In genomic region chr11:60250971-60251643, GRCm38 (mm10) we compare ENCODE assay signal across 9 mouse cellular contexts. TPM values are rescaled to one million over a fixed set of nuclear protein-coding genes. Genes with fewer than 3 reads are reported as not detected.
DNase-seq lines count a peak whose midpoint lies in the region; ATAC-seq and TF ChIP-seq lines count a peak whose summit lies in the region.
"Had no signal": no experiment of that assay in that cellular context is flagged by ENCODE, and none has a peak within 500 bp of the region (broad histone marks: within the 10 kb centered on the region; RNA-seq: fewer than 3 reads in every experiment).

No protein-coding gene starts in this region.

- H3K9ac ChIP-seq in intestine, embryonic 14.5 days (ENCODE audit: low read length), result no peak overlapping the region
- H3K9ac ChIP-seq in liver, embryonic 15.5 days, result no peak overlapping the region

- DNase-seq in left cerebral cortex, postnatal 4 days, result peak; percentile 63
- DNase-seq in left cerebral cortex, adult 8-10 months (ENCODE audit: low spot score in 2 of 2), result no peak
- peak; percentile 35 for DNase-seq in T-cell, adult 2 months (ENCODE audit: low spot score)
- DNase-seq in embryo, embryonic 10 days (ENCODE audit: low spot score), result peak; percentile 78
- DNase-seq in intestine, embryonic 14.5 days (ENCODE audit: low spot score), result peak; percentile 71
- DNase-seq in spleen, adult 2 months (ENCODE audit: low read depth in 1 of 2, low spot score in 2 of 2), result peak; percentile 11 to 55

- H3K9me3 ChIP-seq in intestine, embryonic 14.5 days (ENCODE audit: control insufficient read depth, low read length), result no peaks in the 10 kb centered on the region
- H3K9me3 ChIP-seq in liver, embryonic 15.5 days (replicated peaks), result no peaks in the 10 kb centered on the region

- no peaks in the 10 kb centered on the region for H3K27me3 ChIP-seq in intestine, embryonic 14.5 days (replicated peaks; ENCODE audit: control insufficient read depth, insufficient read depth, low read length)
- H3K27me3 ChIP-seq in liver, embryonic 15.5 days, result no peaks in the 10 kb centered on the region
- H3K27me3 ChIP-seq in spleen, adult 2 months (ENCODE audit: control insufficient read depth, insufficient read depth, low read length), result no peaks in the 10 kb centered on the region

- H3K27ac ChIP-seq in intestine, embryonic 14.5 days (ENCODE audit: low read depth), result no peak overlapping the region
- no peak overlapping the region for H3K27ac ChIP-seq in liver, embryonic 15.5 days (replicated peaks)
- H3K27ac ChIP-seq in spleen, adult 2 months (ENCODE audit: insufficient read depth, low read length), result no peak overlapping the region

- H3K4me3 ChIP-seq in intestine, embryonic 14.5 days (ENCODE audit: low read depth, low read length), result no peak overlapping the region
- H3K4me3 ChIP-seq in liver, embryonic 15.5 days (replicated peaks), result no peak overlapping the region
- H3K4me3 ChIP-seq in spleen, adult 2 months (ENCODE audit: extremely low read depth, insufficient read depth, insufficient read length), result no peak overlapping the region
- H3K4me3 ChIP-seq: myocyte had no signal

- 48% methylated on average over 6 of the region's 6 CpGs for WGBS in intestine, embryonic 14.5 days
- 56% methylated on average over 6 of the region's 6 CpGs for WGBS in liver, embryonic 15.5 days (ENCODE audit: insufficient replicate concordance)
- 64% methylated on average over 6 of the region's 6 CpGs for WGBS in spleen, adult 2 months

- intact Hi-C loops in left cerebral cortex, postnatal 4 days (cut with DNase I), result no loop called here

- peaks cover 8% of the 10 kb centered on the region; the same call in 1 of the 2 replicates for H3K36me3 ChIP-seq in intestine, embryonic 14.5 days (ENCODE audit: control insufficient read depth, insufficient read depth, low read length)
- 0 out of 2 replicates have a peak, but pooled peaks cover 8% of the 10 kb centered on the region for H3K36me3 ChIP-seq in liver, embryonic 15.5 days (replicated peaks)
- H3K36me3 ChIP-seq in spleen, adult 2 months (ENCODE audit: control insufficient read depth, insufficient read depth, low read length), result no peaks in the 10 kb centered on the region

- ATAC-seq in intestine, embryonic 14.5 days (replicated peaks; ENCODE audit: low FRiP score, low TSS enrichment, low read depth), result no peak
- ATAC-seq in liver, embryonic 15.5 days (ENCODE audit: insufficient read depth), result 0 out of 2 replicates have a peak, but pooled peaks have one; percentile 28
- no peak for ATAC-seq in monocyte, adult 5-6 weeks (replicated peaks; ENCODE audit: insufficient number of reproducible peaks, low FRiP score, low TSS enrichment, poor library complexity, severe bottlenecking)

- peak; percentile 22; the same call in 1 of the 2 replicates for TF ChIP-seq CTCF in spleen, adult 2 months (IDR thresholded peaks at IDR 0.05; ENCODE audit: extremely low read depth, insufficient read depth, insufficient read length, insufficient replicate concordance)

- no peak overlapping the region for H3K4me2 ChIP-seq in intestine, embryonic 14.5 days (ENCODE audit: low read length)
- no peak overlapping the region for H3K4me2 ChIP-seq in liver, embryonic 15.5 days

- H3K4me1 ChIP-seq in intestine, embryonic 14.5 days (replicated peaks; ENCODE audit: control insufficient read depth, insufficient read depth, low read length), result peaks cover 13% of the 10 kb centered on the region
- H3K4me1 ChIP-seq in liver, embryonic 15.5 days (replicated peaks), result no peaks in the 10 kb centered on the region
- H3K4me1 ChIP-seq in spleen, adult 2 months (ENCODE audit: control insufficient read depth, insufficient read depth, insufficient read length), result no peaks in the 10 kb centered on the region

- TF ChIP-seq POLR2A in spleen, adult 2 months (IDR thresholded peaks at IDR 0.05; ENCODE audit: low read depth, low read length), result no peak

RNA-seq across cellular contexts. Expression of gene Srebf1, which starts 28.7 kb away (rescaled TPM):
- total RNA-seq in left cerebral cortex, postnatal 4 days (2021), result 10 to 100 TPM; 60.3 to 67.5 TPM
- total RNA-seq in left cerebral cortex, adult 8-10 months (2022), result 100 to 1,000 TPM in 2 of 4 experiments, 10 to 100 TPM in 2; 85.8 to 103 (median 100) TPM
- polyA plus RNA-seq in intestine, embryonic 14.5 days (2014; fragmentation: Nextera tagmentation; extraction: Ambion mirVana), result 85.0 and 97.7 TPM in 2 replicates
- 53.5 and 60.6 TPM in 2 replicates for polyA plus RNA-seq in liver, embryonic 15.5 days (2015; fragmentation: Nextera tagmentation; extraction: Ambion mirVana)
- 106 and 140 TPM in 2 replicates for polyA plus RNA-seq in spleen, adult 2 months (2012; rRNA removed)
- 28.9 to 48.1 TPM (median 45.7 TPM) in 3 replicates for total RNA-seq in monocyte, adult 5-6 weeks (2017)

Comparison
In these comparisons a context has a peak if more than half of its experiments do, and no peak if none do; other contexts are left out.
1. DNase-seq: peak in left cerebral cortex, postnatal 4 days (single experiment), T-cell, adult 2 months (single experiment), embryo, embryonic 10 days (single experiment), intestine, embryonic 14.5 days (single experiment) and spleen, adult 2 months (2 of 2); none in left cerebral cortex, adult 8-10 months (0 of 2).